Mouse (Mus musculus) lung, postnatal 0 days (tissue): ENCODE measurements around the gene Zglp1. TPM values are rescaled to one million over a fixed set of nuclear protein-coding genes. Genes with fewer than 3 reads are reported as not detected.

Experiments
- ATAC-seq: fragments of 200-750 bp; cut with Nextera tagmentation; 2 replicates; pipeline ENCODE4 v1.8.0; 2017; ENCODE audit warnings: moderate library complexity
- DNase-seq: peaks from one replicate; pipeline ENCODE4 v3.0.0-alpha.2; 2016; ENCODE audit warnings: low spot score
- H3K27ac ChIP-seq: fragments of 300-500 bp; sonication (generic); 2 replicates; pipeline ENCODE4 v1.5.1; 2014; ENCODE audit warnings: antibody characterized with exemption, mild to moderate bottlenecking, low read length, mixed read lengths
- H3K27me3 ChIP-seq: fragments of 300-500 bp; sonication (generic); replicated peaks from 2 replicates; pipeline ENCODE4 v1.6.1; 2014; ENCODE audit warnings: low read length, mixed read lengths; ENCODE audit not compliant: insufficient read depth
- H3K36me3 ChIP-seq: fragments of 300-500 bp; sonication (generic); 2 replicates; pipeline ENCODE4 v1.6.1; 2014; ENCODE audit warnings: low read length, mixed read lengths; ENCODE audit not compliant: insufficient read depth
- H3K4me1 ChIP-seq: fragments of 300-500 bp; sonication (generic); 2 replicates; pipeline ENCODE4 v1.6.1; 2014; ENCODE audit warnings: antibody characterized with exemption, low read depth, low read length, mixed read lengths; ENCODE audit not compliant: insufficient read depth
- H3K4me2 ChIP-seq: fragments of 300-500 bp; sonication (generic); replicated peaks from 2 replicates; pipeline ENCODE4 v1.6.1; 2014; ENCODE audit warnings: low read depth, mild to moderate bottlenecking, low read length, moderate library complexity, mixed read lengths
- H3K4me3 ChIP-seq: fragments of 300-500 bp; sonication (generic); 2 replicates; pipeline ENCODE4 v1.5.1; 2014; ENCODE audit warnings: low read depth, low read length
- H3K9ac ChIP-seq: fragments of 300-500 bp; sonication (generic); replicated peaks from 2 replicates; pipeline ENCODE4 v1.6.1; 2014; ENCODE audit warnings: low read depth, mild to moderate bottlenecking
- H3K9me3 ChIP-seq: fragments of 300-500 bp; sonication (generic); 2 replicates; pipeline ENCODE4 v1.6.1; 2016; ENCODE audit warnings: low read length, mixed read lengths
- CTCF ChIP-seq: IDR thresholded peaks from 2 replicates; pipeline ENCODE4 v1.5.1; 2016; ENCODE audit warnings: antibody characterized with exemption, mild to moderate bottlenecking
- EP300 ChIP-seq: IDR thresholded peaks from 2 replicates; pipeline ENCODE4 v1.6.1; 2016; ENCODE audit warnings: antibody characterized with exemption, mild to moderate bottlenecking, control low read depth
- WGBS: fragments of 180-500 bp; shearing (Covaris S2); extraction: QIAGEN DNeasy Blood & Tissue Kit; methylation state at CpG from one replicate; pipeline ENCODE4 v1.1.7; 2014; 5-methylcytosine and 5-hydroxymethylcytosine counted together
- polyA plus RNA-seq: library from polyadenylated mRNA; unstranded; fragments of >200 nt; fragmentation: Nextera tagmentation; extraction: Ambion mirVana; gene quantifications from 2 replicates; pipeline ENCODE4 v1.2.1, GENCODE M21; 2015

Gene Zglp1
- 0.51 TPM in 1 of 2 replicates, not detected in the other for polyA plus RNA-seq

DNA sequence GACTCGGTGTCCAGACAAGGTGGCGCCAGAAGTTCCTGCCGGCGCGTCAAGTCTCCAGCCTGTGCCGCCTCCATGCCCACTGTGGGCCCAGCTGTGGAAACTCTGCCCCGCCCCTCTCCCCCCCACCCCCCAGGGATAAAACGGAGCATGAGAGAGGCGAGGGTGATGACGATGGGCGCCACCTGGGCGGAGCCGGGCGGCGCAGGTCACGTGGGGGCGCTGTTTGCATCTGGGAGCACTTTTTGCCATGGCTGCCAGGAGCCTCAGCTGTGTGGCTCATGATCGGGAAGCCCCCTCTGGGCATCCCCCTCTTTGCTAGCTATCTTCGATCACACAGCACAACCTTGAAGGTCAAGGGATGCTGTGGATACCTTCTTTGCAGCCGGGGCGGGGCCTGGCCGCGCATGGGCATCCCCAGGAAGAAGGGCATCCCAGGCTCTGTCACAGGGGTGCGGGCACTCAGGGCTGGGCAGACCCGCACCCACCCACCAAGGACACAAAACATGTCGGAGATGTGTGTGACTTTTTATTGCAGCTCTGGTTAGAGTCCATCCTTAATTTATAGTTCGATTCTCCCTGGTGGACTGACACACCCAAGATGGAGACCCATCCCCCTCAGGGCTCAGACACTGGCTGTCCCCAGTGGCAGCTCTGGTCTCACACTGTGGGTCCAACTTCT is at the start of gene Zglp1:
Gene Zglp1 (minus strand): TSS at position 88 of the 679 bp plus-strand sequence.
- Histone ChIP-seq H3K27ac (no peak within 1 kb of the TSS), H3K4me1 (no peaks in the 10 kb centered on the region), H3K4me2 (no peak within 1 kb of the TSS), H3K9ac (no peak within 1 kb of the TSS), H3K4me3 (no peak within 1 kb of the TSS), H3K27me3 (no peaks in the 10 kb centered on the region), H3K9me3 (no peaks in the 10 kb centered on the region), H3K36me3 (no peaks in the 10 kb centered on the region)
- no peak for DNase-seq
- no peak for ATAC-seq
- WGBS = 85% methylated on average over 22 of the region's 27 CpGs
- TF ChIP-seq EP300 (no peak), CTCF (no peak)

GRCm38 (mm10) chr9:21115105-21115504 is 48.2 kb upstream of the Zglp1 start:
- TF ChIP-seq CTCF (no peak), EP300 (no peak)
- no peak overlapping the region for H3K9ac ChIP-seq
- WGBS = 87% methylated on average over 8 of the region's 8 CpGs

DNA sequence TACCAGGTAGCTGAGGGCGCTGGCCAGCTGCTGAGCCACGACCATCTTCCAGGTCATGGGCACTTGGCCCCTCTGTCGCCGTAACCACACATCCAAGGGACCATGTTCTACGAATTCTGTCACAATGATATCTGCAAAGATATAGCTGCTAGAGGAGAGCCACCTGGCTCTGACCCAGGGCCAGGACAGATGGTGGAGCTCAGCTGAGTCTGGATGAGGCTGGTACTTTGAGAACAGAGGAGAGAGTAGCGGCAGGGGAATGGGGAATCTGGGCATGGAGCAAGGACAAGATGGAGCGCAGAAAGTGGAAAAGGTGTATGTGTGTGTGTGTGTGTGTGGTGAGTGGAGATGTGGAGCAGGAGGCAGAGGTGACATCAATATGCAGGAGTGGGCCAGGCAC is 47.3 kb upstream of the Zglp1 start:
- H3K9me3 ChIP-seq = no peaks in the 10 kb centered on the region
- H3K9ac ChIP-seq = no peak overlapping the region
- WGBS = 79% methylated on average over 7 of the region's 7 CpGs
- H3K4me2 ChIP-seq = no peak overlapping the region
- no peaks in the 10 kb centered on the region for H3K27me3 ChIP-seq
- no peak overlapping the region for H3K27ac ChIP-seq
- DNase-seq (no peak), ATAC-seq (no peak)
- no peak for TF ChIP-seq EP300
- TF ChIP-seq CTCF = no peak
- H3K36me3 ChIP-seq = peaks cover 10% of the 10 kb centered on the region
- H3K4me3 ChIP-seq = no peak overlapping the region
- H3K4me1 ChIP-seq = no peaks in the 10 kb centered on the region

More at GRCm38 (mm10) chr9:21115105-21115504, 48.2 kb upstream of the Zglp1 start:
- no peak overlapping the region for H3K4me3 ChIP-seq
- no peaks in the 10 kb centered on the region for H3K4me1 ChIP-seq
- DNase-seq = no peak
- no peaks in the 10 kb centered on the region for H3K27me3 ChIP-seq
- no peak overlapping the region for H3K27ac ChIP-seq
- peaks cover 10% of the 10 kb centered on the region for H3K36me3 ChIP-seq
- no peak for ATAC-seq
- H3K4me2 ChIP-seq = no peak overlapping the region
- no peaks in the 10 kb centered on the region for H3K9me3 ChIP-seq

DNA sequence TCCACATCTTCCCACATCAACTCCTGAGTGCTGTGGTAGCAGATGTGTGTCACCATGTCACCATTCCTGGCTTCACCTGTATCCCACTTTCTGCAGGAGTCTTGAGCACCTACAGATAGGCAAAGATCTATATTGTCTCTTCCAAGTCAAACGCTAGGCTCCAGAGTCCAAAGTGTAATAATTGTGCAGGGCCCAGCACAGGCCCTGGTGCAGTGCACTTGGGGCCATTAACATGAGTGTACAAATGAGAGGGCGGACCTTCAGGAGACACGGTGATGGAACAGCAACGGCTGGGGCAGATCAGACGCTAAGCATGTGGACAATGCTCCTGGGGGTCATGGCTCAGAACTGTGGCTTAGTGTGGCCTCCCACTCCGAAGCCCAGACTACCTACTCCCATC is 46.9 kb upstream of the Zglp1 start:
- TF ChIP-seq EP300 (no peak), CTCF (no peak)
- no peak for ATAC-seq

GRCm38 (mm10) chr9:21107607-21108237 is 40.8 kb upstream of the Zglp1 start:
- ATAC-seq (no peak), DNase-seq (no peak)
- no peak overlapping the region for H3K4me3 ChIP-seq
- no peaks in the 10 kb centered on the region for H3K9me3 ChIP-seq
- H3K27me3 ChIP-seq = no peaks in the 10 kb centered on the region
- TF ChIP-seq EP300 (no peak), CTCF (no peak)
- no peaks in the 10 kb centered on the region for H3K4me1 ChIP-seq
- H3K36me3 ChIP-seq = no peaks in the 10 kb centered on the region
- H3K9ac ChIP-seq = no peak overlapping the region
- H3K4me2 ChIP-seq = no peak overlapping the region
- H3K27ac ChIP-seq = no peak overlapping the region
- 44% methylated on average over 23 of the region's 23 CpGs for WGBS

More for the DNA sequence above, 46.9 kb upstream of the Zglp1 start:
- peaks cover 10% of the 10 kb centered on the region for H3K36me3 ChIP-seq
- H3K9ac ChIP-seq = no peak overlapping the region
- no peaks in the 10 kb centered on the region for H3K4me1 ChIP-seq
- DNase-seq = no peak
- H3K27me3 ChIP-seq = no peaks in the 10 kb centered on the region
- H3K27ac ChIP-seq = no peak overlapping the region
- no peak overlapping the region for H3K4me3 ChIP-seq
- WGBS = 88% methylated on average over 6 of the region's 6 CpGs
- no peak overlapping the region for H3K4me2 ChIP-seq
- no peaks in the 10 kb centered on the region for H3K9me3 ChIP-seq

- H3K4me1 ChIP-seq = no peaks in the 10 kb centered on the region
- ATAC-seq (no peak), DNase-seq (no peak)
- TF ChIP-seq EP300 (no peak), CTCF (no peak)
- H3K4me2 ChIP-seq = no peak overlapping the region
- H3K36me3 ChIP-seq = no peaks in the 10 kb centered on the region
- no peak overlapping the region for H3K9ac ChIP-seq
- H3K4me3 ChIP-seq = no peak overlapping the region
- H3K27ac ChIP-seq = no peak overlapping the region
- H3K9me3 ChIP-seq = no peaks in the 10 kb centered on the region
- no peaks in the 10 kb centered on the region for H3K27me3 ChIP-seq
- WGBS = 76% methylated on average over 5 of the region's 5 CpGs
Measured at GRCm38 (mm10) chr9:21105760-21106564, 39.1 kb upstream of the Zglp1 start.
